Mouse (Mus musculus) myocyte (in vitro differentiated cells): ENCODE data around the gene Clpb.
"Not testable (repeated sequence)": the region's sequence is repeated elsewhere in the genome, so short reads cannot be mapped to it uniquely, and the experiment has no call there.

Source experiments
- POLR2A ChIP-seq: IDR thresholded peaks from one replicate; pipeline ENCODE4 v1.6.1; 2011; ENCODE audit warnings: low read depth, mild to moderate bottlenecking, control low read depth, moderate library complexity; ENCODE audit not compliant: insufficient read length
- TCF12 ChIP-seq: IDR thresholded peaks from one replicate; pipeline ENCODE4 v1.6.1; 2011; ENCODE audit warnings: mild to moderate bottlenecking, control low read depth; ENCODE audit not compliant: poor library complexity, insufficient read depth, severe bottlenecking

GRCm38 (mm10) chr7:101627166-101627565 lies 36.3 kb upstream of the Clpb start:
- not testable (repeated sequence) for TF ChIP-seq POLR2A, TCF12
